Mouse (Mus musculus) limb, embryonic 10.5 days (tissue): ENCODE data around the gene Gm13103. TPM values are rescaled to one million over a fixed set of nuclear protein-coding genes. Genes with fewer than 3 reads are reported as not detected.
"Not testable (repeated sequence)": the region's sequence is repeated elsewhere in the genome, so short reads cannot be mapped to it uniquely, and the experiment has no call there.

ENCODE experiments used
- DNase-seq: peaks from one replicate; pipeline ENCODE4 v3.0.0-alpha.2; 2017; ENCODE audit warnings: low spot score
- H3K27ac ChIP-seq: fragments of 300-500 bp; sonication (generic); 2 replicates; pipeline ENCODE4 v1.5.1; 2016; ENCODE audit warnings: mild to moderate bottlenecking
- H3K27me3 ChIP-seq: fragments of 300-500 bp; sonication (generic); 2 replicates; pipeline ENCODE4 v1.6.1; 2016; ENCODE audit warnings: low read depth, mild to moderate bottlenecking; ENCODE audit not compliant: poor library complexity, severe bottlenecking
- H3K36me3 ChIP-seq: fragments of 300-500 bp; sonication (generic); 2 replicates; pipeline ENCODE4 v1.6.1; 2016; ENCODE audit warnings: mild to moderate bottlenecking, moderate library complexity
- H3K4me1 ChIP-seq: fragments of 300-500 bp; sonication (generic); 2 replicates; pipeline ENCODE4 v1.6.1; 2016
- H3K4me3 ChIP-seq: fragments of 300-500 bp; sonication (generic); 2 replicates; pipeline ENCODE4 v1.5.1; 2016; ENCODE audit warnings: mild to moderate bottlenecking, moderate library complexity
- H3K9me3 ChIP-seq: fragments of 300-500 bp; sonication (generic); replicated peaks from 2 replicates; pipeline ENCODE4 v1.6.1; 2016; ENCODE audit warnings: mild to moderate bottlenecking
- WGBS: fragments of 180-500 bp; shearing (Covaris S2); methylation state at CpG from one replicate; pipeline ENCODE4 v1.1.7; 2016; 5-methylcytosine and 5-hydroxymethylcytosine counted together
- polyA plus RNA-seq: library from polyadenylated mRNA; unstranded; fragments of >200 nt; fragmentation: Nextera tagmentation; extraction: Ambion mirVana; gene quantifications from 2 replicates; pipeline ENCODE4 v1.2.1, GENCODE M21; 2016

The Gm13103 gene
- not detected in 2 replicates for polyA plus RNA-seq

DNA sequence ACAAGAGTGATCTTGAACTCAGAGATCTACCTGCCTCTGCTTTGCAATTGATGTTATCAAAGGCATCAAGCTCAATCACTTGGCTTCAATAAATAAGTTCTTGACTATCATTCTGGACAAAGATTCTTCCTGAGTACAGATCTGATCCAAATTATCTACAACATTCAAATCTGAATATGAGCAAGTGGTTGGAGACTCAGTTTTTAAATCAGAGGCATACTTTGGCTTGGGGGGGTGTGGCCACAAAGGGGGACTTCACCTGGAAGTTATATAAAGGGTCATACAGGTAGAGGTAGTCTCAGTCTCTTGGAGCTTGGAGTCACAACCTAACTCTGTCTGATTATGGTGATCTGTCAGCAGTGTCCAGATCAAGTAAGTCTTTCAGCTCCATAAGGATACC is at the start of gene Gm13103:
Gene Gm13103, plus strand, starts transcription at position 301 of the 400 bp plus-strand sequence.
- not testable (repeated sequence) for H3K27me3 ChIP-seq, H3K27ac ChIP-seq, DNase-seq, H3K9me3 ChIP-seq, H3K36me3 ChIP-seq, H3K4me1 ChIP-seq, H3K4me3 ChIP-seq

- H3K4me1 ChIP-seq: no peaks in the 10 kb centered on the region
- no peaks in the 10 kb centered on the region; the same call in 1 of the 2 replicates for H3K9me3 ChIP-seq
- DNase-seq: no peak
- no peak within 1 kb of the TSS for H3K27ac ChIP-seq
- no peaks in the 10 kb centered on the region for H3K27me3 ChIP-seq
- no peaks in the 10 kb centered on the region for H3K36me3 ChIP-seq
- WGBS: 73% methylated on average over 2 of the region's 2 CpGs
- no peak within 1 kb of the TSS for H3K4me3 ChIP-seq
Observed at GRCm38 (mm10) chr4:143815993-143816392, 30.3 kb upstream of the Gm13103 start, which contains the start of gene Gm13084. Gene Gm13084, minus strand, starts transcription at chr4:143816093.

DNA sequence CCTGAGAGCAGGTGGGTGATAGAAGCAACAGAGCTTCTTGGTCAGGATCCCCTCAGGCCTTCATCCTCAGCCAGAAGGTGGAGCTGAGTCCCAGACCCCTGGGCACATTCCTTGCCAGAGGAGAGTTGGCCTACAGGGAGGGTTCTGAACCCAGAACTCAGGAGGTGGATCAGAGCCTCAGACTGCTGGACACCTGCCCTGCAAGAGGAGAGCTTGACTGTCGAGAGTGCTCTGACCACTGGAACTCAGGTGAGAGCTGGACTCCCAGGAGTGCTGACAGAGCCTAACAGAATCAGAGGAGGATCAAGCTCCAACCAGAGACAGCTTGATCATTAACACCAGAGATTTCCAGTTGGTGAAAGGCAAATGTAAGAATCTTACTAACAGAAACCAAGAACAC is 36.1 kb downstream of the Gm13103 start:
- not testable (repeated sequence) for H3K4me3 ChIP-seq, H3K4me1 ChIP-seq, H3K27me3 ChIP-seq, H3K36me3 ChIP-seq, DNase-seq, H3K9me3 ChIP-seq, H3K27ac ChIP-seq
- 89% methylated on average over 1 of the region's 1 CpGs for WGBS

GRCm38 (mm10) chr4:143894406-143894805 is 48.1 kb downstream of the Gm13103 start:
- not testable (repeated sequence) for H3K36me3 ChIP-seq, H3K27ac ChIP-seq, H3K4me3 ChIP-seq, DNase-seq, H3K4me1 ChIP-seq, H3K9me3 ChIP-seq, H3K27me3 ChIP-seq
- 92% methylated on average over 3 of the region's 3 CpGs for WGBS

DNA sequence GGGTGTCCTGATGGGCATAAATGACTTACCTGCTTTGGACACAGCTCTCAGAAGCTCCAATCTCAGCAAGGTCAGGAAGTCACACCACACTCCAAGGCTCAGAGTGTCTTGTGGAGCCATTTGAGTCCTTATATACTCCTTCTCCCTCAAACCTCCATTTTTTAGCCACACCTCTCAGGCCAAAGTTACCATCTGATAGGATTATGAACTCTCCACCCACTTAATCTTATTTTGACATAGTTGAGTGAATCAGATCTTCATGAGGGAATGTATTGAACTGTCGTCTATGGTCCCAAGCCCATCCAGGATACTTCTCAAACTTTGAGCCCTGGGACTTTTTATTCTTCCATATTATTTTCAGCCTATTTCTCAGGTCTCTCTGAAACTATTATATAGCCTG is 54.0 kb downstream of the Gm13103 start, which contains the start of gene Pramef6:
Gene Pramef6, minus strand, starts transcription at position 101 of the 400 bp plus-strand sequence.
- not testable (repeated sequence) for DNase-seq, H3K4me1 ChIP-seq, H3K27ac ChIP-seq, H3K27me3 ChIP-seq, H3K4me3 ChIP-seq, H3K36me3 ChIP-seq, H3K9me3 ChIP-seq
- 90% methylated on average over 1 of the region's 1 CpGs for WGBS

Other genes starting within 250 kb of the Gm13103 start
- not detected in 2 replicates for gene Gm13083, start 231.5 kb upstream of the Gm13103 start, polyA plus RNA-seq
- gene Gm13088, start 189.3 kb upstream of the Gm13103 start, polyA plus RNA-seq: not detected in 2 replicates
- not detected in 2 replicates for gene Gm13089, start 143.8 kb upstream of the Gm13103 start, polyA plus RNA-seq
- not detected in 2 replicates for gene Gm13078, start 127.0 kb upstream of the Gm13103 start, polyA plus RNA-seq
- not detected in 2 replicates for gene Gm13023, start 57.1 kb upstream of the Gm13103 start, polyA plus RNA-seq
- gene Gm13084, start 30.4 kb upstream of the Gm13103 start, polyA plus RNA-seq: not detected in 2 replicates
- not detected in 2 replicates for gene Pramef6, start 53.9 kb downstream of the Gm13103 start, polyA plus RNA-seq
- gene Pramef25, start 104.5 kb downstream of the Gm13103 start, polyA plus RNA-seq: not detected in 2 replicates
- gene Gm13101, start 120.5 kb downstream of the Gm13103 start, polyA plus RNA-seq: not detected in 2 replicates
- not detected in 2 replicates for gene Pramef17, start 147.9 kb downstream of the Gm13103 start, polyA plus RNA-seq
- not detected in 2 replicates for gene Pramel4, start 212.6 kb downstream of the Gm13103 start, polyA plus RNA-seq